Mouse (Mus musculus) CH12.LX (cell line): ENCODE measurements at regions not wholly inside any gene's neighbourhood (a gene's known extent, or its start where the extent isn't known, plus 50 kb on each side); places are given as distances from the start of the nearest gene placed in this dataset.

Source experiments
- DNase-seq: peaks from one replicate; pipeline ENCODE4 v3.0.0-alpha.2; 2013; ENCODE audit errors: extremely low read depth
- H3K27ac ChIP-seq: 2 replicates; pipeline ENCODE4 v1.5.1; 2012; ENCODE audit warnings: low read depth, mild to moderate bottlenecking, control low read depth, moderate library complexity; ENCODE audit not compliant: insufficient read depth
- H3K27me3 ChIP-seq: replicated peaks from 2 replicates; pipeline ENCODE3; 2012; ENCODE audit warnings: inconsistent platforms
- H3K36me3 ChIP-seq, 2 experiments: replicated peaks in 1 of 2; 2 replicates each; pipeline versions ENCODE3 to v1.6.1; 2012; ENCODE audit warnings: inconsistent platforms in 1 of 2, low read length in 1 of 2, mild to moderate bottlenecking in 1 of 2, mixed read lengths in 1 of 2, moderate library complexity in 1 of 2; ENCODE audit not compliant: control insufficient read depth in 1 of 2, insufficient read depth in 1 of 2
- H3K4me1 ChIP-seq, 2 experiments: 2 replicates each; pipeline ENCODE4 v1.6.1; 2012; ENCODE audit warnings: inconsistent platforms in 1 of 2, moderate library complexity in 1 of 2; ENCODE audit not compliant: insufficient read depth in 2 of 2, control insufficient read depth in 1 of 2
- H3K4me2 ChIP-seq: 2 replicates; pipeline ENCODE4 v1.6.1; 2012; ENCODE audit warnings: low read depth, mild to moderate bottlenecking, control low read depth; ENCODE audit not compliant: poor library complexity, insufficient read depth, severe bottlenecking
- H3K4me3 ChIP-seq, 3 experiments: fragments of 150-350 bp in 1 of 3; sonication (generic) in 1 of 3; replicated peaks in 1 of 3; 2 replicates each; pipeline versions ENCODE3 to v1.5.1; 2011 to 2012; ENCODE audit warnings: low read depth in 2 of 3, low read length in 2 of 3, mild to moderate bottlenecking in 2 of 3, moderate library complexity in 2 of 3, control low read depth in 1 of 3, improper control_type of control experiment in 1 of 3, inconsistent platforms in 1 of 3, mixed read lengths in 1 of 3; ENCODE audit not compliant: poor library complexity in 1 of 3
- H3K79me2 ChIP-seq: replicated peaks from 2 replicates; pipeline ENCODE4 v1.6.1; 2012; ENCODE audit warnings: mild to moderate bottlenecking, moderate library complexity; ENCODE audit not compliant: control insufficient read depth, poor library complexity, insufficient read depth, severe bottlenecking; ENCODE audit errors: extremely low read depth
- H3K9ac ChIP-seq: 2 replicates; pipeline ENCODE4 v1.6.1; 2012; ENCODE audit warnings: low read depth, mild to moderate bottlenecking, control low read depth, moderate library complexity; ENCODE audit not compliant: insufficient read depth
- H3K9me3 ChIP-seq: replicated peaks from 2 replicates; pipeline ENCODE3; 2012; ENCODE audit warnings: low read length, inconsistent platforms, mixed read lengths
- BHLHE40 ChIP-seq: IDR thresholded peaks from 2 replicates; pipeline ENCODE4 v1.6.1; 2011; ENCODE audit warnings: mild to moderate bottlenecking, low read depth, low read length, improper control_type of control experiment
- ELF1 ChIP-seq: IDR thresholded peaks from 2 replicates; pipeline ENCODE4 v1.6.1; 2014; ENCODE audit warnings: low read depth, mild to moderate bottlenecking, inconsistent platforms, low read length, improper control_type of control experiment
- HCFC1 ChIP-seq: IDR thresholded peaks from 2 replicates; pipeline ENCODE4 v1.6.1; 2012; ENCODE audit warnings: low read depth, mild to moderate bottlenecking, inconsistent platforms, low read length, improper control_type of control experiment
- IRF4 ChIP-seq: IDR thresholded peaks from 2 replicates; pipeline ENCODE4 v1.6.1; 2014; ENCODE audit warnings: low read depth, mild to moderate bottlenecking, inconsistent platforms, low read length, improper control_type of control experiment
- JUN ChIP-seq: IDR thresholded peaks from 2 replicates; pipeline ENCODE4 v1.6.1; 2011; ENCODE audit warnings: low read depth, mild to moderate bottlenecking, low read length, improper control_type of control experiment, moderate library complexity; ENCODE audit not compliant: insufficient read depth
- JUND ChIP-seq: conservative IDR thresholded peaks from 2 replicates; pipeline ENCODE4 v1.6.1; 2011; ENCODE audit warnings: low read depth, low read length, improper control_type of control experiment
- MAX ChIP-seq: IDR thresholded peaks from 2 replicates; pipeline ENCODE4 v1.6.1; 2011; ENCODE audit warnings: low read length, improper control_type of control experiment
- MAZ ChIP-seq: IDR thresholded peaks from 2 replicates; pipeline ENCODE4 v1.6.1; 2012; ENCODE audit warnings: low read depth, mild to moderate bottlenecking, inconsistent platforms, low read length, improper control_type of control experiment, moderate library complexity
- MYC ChIP-seq: IDR thresholded peaks from 2 replicates; pipeline ENCODE4 v1.6.1; 2011; ENCODE audit warnings: low read depth, mild to moderate bottlenecking, improper control_type of control experiment, low read length
- NELFE ChIP-seq: IDR thresholded peaks from 2 replicates; pipeline ENCODE4 v1.6.1; 2011; ENCODE audit warnings: low read depth, low read length, improper control_type of control experiment
- NRF1 ChIP-seq: IDR thresholded peaks from 2 replicates; pipeline ENCODE4 v1.6.1; 2014; ENCODE audit warnings: low read depth, mild to moderate bottlenecking, inconsistent platforms, low read length, improper control_type of control experiment, moderate library complexity
- PAX5 ChIP-seq: IDR thresholded peaks from 2 replicates; pipeline ENCODE4 v1.6.1; 2012; ENCODE audit warnings: low read length, inconsistent platforms, mixed read lengths
- POLR2A ChIP-seq: IDR thresholded peaks from 2 replicates; pipeline ENCODE4 v1.6.1; 2011; ENCODE audit warnings: low read depth, mild to moderate bottlenecking, improper control_type of control experiment, low read length
- POLR2AphosphoS2 ChIP-seq: IDR thresholded peaks from 2 replicates; pipeline ENCODE4 v1.6.1; 2011; ENCODE audit warnings: low read depth, low read length, improper control_type of control experiment
- RAD21 ChIP-seq: IDR thresholded peaks from 2 replicates; pipeline ENCODE4 v1.6.1; 2011; ENCODE audit warnings: low read depth, mild to moderate bottlenecking, low read length, improper control_type of control experiment, moderate library complexity
- RCOR1 ChIP-seq: conservative IDR thresholded peaks from 2 replicates; pipeline ENCODE4 v1.6.1; 2012; ENCODE audit warnings: low read depth, mild to moderate bottlenecking, inconsistent platforms, low read length, improper control_type of control experiment
- TBP ChIP-seq: conservative IDR thresholded peaks from 2 replicates; pipeline ENCODE4 v1.6.1; 2011; ENCODE audit warnings: low read depth, low read length, improper control_type of control experiment
- TCF12 ChIP-seq: IDR thresholded peaks from 2 replicates; pipeline ENCODE4 v1.6.1; 2014; ENCODE audit warnings: low read depth, mild to moderate bottlenecking, inconsistent platforms, low read length, improper control_type of control experiment
- UBTF ChIP-seq: IDR thresholded peaks from 2 replicates; pipeline ENCODE4 v1.6.1; 2012; ENCODE audit warnings: low read depth, mild to moderate bottlenecking, inconsistent platforms, low read length, improper control_type of control experiment, moderate library complexity
- USF1 ChIP-seq: IDR thresholded peaks from 2 replicates; pipeline ENCODE4 v1.6.1; 2014; ENCODE audit warnings: low read depth, mild to moderate bottlenecking, inconsistent platforms, low read length, improper control_type of control experiment
- ZC3H11A ChIP-seq: IDR thresholded peaks from 2 replicates; pipeline ENCODE4 v1.6.1; 2012; ENCODE audit warnings: low read depth, mild to moderate bottlenecking, inconsistent platforms, low read length, improper control_type of control experiment
- ZNF384 ChIP-seq: IDR thresholded peaks from 2 replicates; pipeline ENCODE4 v1.6.1; 2012; ENCODE audit warnings: low read depth, low read length, improper control_type of control experiment, inconsistent platforms
- dilution Hi-C: fragments of 300-500 bp; cut with MboI; formaldehyde crosslinking; loops from 2 replicates; pipeline ENCODE4 v1.14.3; 2020; ENCODE audit warnings: low sequenced_read_pairs; ENCODE audit not compliant: extremely low pct_unique_long_range_greater_than_20kb, extremely low pct_ligation_motif_present
- in situ Hi-C: fragments of 300-500 bp; cut with MboI; formaldehyde crosslinking; loops from 3 replicates; pipeline ENCODE4 v1.14.3; 2019; ENCODE audit warnings: low sequenced_read_pairs, low pct_ligation_motif_present, low pct_unique_long_range_greater_than_20kb, mixed read lengths

- Histone ChIP-seq H3K79me2 (no peaks in the 10 kb centered on the region), H3K36me3 (no peaks in the 10 kb centered on the region), H3K9me3 (no peaks in the 10 kb centered on the region), H3K4me1 (no peaks in the 10 kb centered on the region), H3K4me2 (no peak overlapping the region)
- TF ChIP-seq POLR2AphosphoS2 = no peak
- TF ChIP-seq, all 38 proteins: peak for 0
- no peak overlapping the region for H3K27ac ChIP-seq
- H3K4me3 ChIP-seq = no peak overlapping the region
- no peaks in the 10 kb centered on the region for H3K27me3 ChIP-seq
- dilution Hi-C loops (no loop called here), in situ Hi-C loops (no loop called here)
- H3K9ac ChIP-seq = no peak overlapping the region
- DNase-seq = no peak
These were observed 362.4 kb upstream of the Map3k7 start for GRCm38 (mm10) chr4:31601536-31601935.

GRCm38 (mm10) chr4:31603776-31604175 lies 360.1 kb upstream of the Map3k7 start:
- dilution Hi-C loops (no loop called here), in situ Hi-C loops (no loop called here)
- H3K27me3 ChIP-seq = no peaks in the 10 kb centered on the region

GRCm38 (mm10) chr4:31608811-31609210 lies 355.1 kb upstream of the Map3k7 start:
- no peaks in the 10 kb centered on the region for H3K4me1 ChIP-seq
- dilution Hi-C loops (no loop called here), in situ Hi-C loops (no loop called here)
- H3K4me2 ChIP-seq = no peak overlapping the region
- H3K4me3 ChIP-seq = no peak overlapping the region
- H3K79me2 ChIP-seq = no peaks in the 10 kb centered on the region
- TF ChIP-seq TCF12 = no peak
- TF ChIP-seq BHLHE40 = no peak
- no peak for TF ChIP-seq PAX5
- no peak for TF ChIP-seq IRF4
- no peak for TF ChIP-seq ZNF384
- no peak for TF ChIP-seq POLR2A
- no peak for TF ChIP-seq RAD21
- no peak for TF ChIP-seq MYC
- TF ChIP-seq NRF1 = no peak
- no peak for TF ChIP-seq RCOR1
- no peak for TF ChIP-seq JUN
- TF ChIP-seq NELFE = no peak
- no peak for TF ChIP-seq USF1
- no peak for TF ChIP-seq POLR2AphosphoS2
- TF ChIP-seq HCFC1 = no peak
- TF ChIP-seq JUND = no peak
- no peak for TF ChIP-seq ELF1
- no peaks in the 10 kb centered on the region for H3K36me3 ChIP-seq
- no peak overlapping the region for H3K9ac ChIP-seq
- H3K27me3 ChIP-seq = no peaks in the 10 kb centered on the region
- no peak overlapping the region for H3K27ac ChIP-seq
- no peaks in the 10 kb centered on the region for H3K9me3 ChIP-seq
- no peak for DNase-seq

More at GRCm38 (mm10) chr4:31603776-31604175, 360.1 kb upstream of the Map3k7 start:
- no peak for TF ChIP-seq ZNF384
- no peak for TF ChIP-seq TBP
- TF ChIP-seq USF1 = no peak
- no peak for TF ChIP-seq RCOR1
- no peak for TF ChIP-seq MAX
- no peak for TF ChIP-seq ZC3H11A
- no peak for TF ChIP-seq TCF12
- no peak for TF ChIP-seq MAZ
- TF ChIP-seq HCFC1 = no peak
- TF ChIP-seq UBTF = no peak
- TF ChIP-seq ELF1 = no peak
- TF ChIP-seq RAD21 = no peak
- Histone ChIP-seq H3K79me2 (no peaks in the 10 kb centered on the region), H3K27ac (no peak overlapping the region), H3K9me3 (no peaks in the 10 kb centered on the region), H3K4me1 (no peaks in the 10 kb centered on the region), H3K9ac (no peak overlapping the region), H3K36me3 (no peaks in the 10 kb centered on the region), H3K4me2 (no peak overlapping the region), H3K4me3 (no peak overlapping the region)
- DNase-seq = no peak
